Comparison of ENCODE assay signal across 9 mouse cellular contexts in genomic region chr9:41376948-41377700, GRCm38 (mm10).
DNase-seq lines count a peak whose midpoint lies in the region; ATAC-seq and TF ChIP-seq lines count a peak whose summit lies in the region.
"Had no signal": no experiment of that assay in that cellular context is flagged by ENCODE, and none has a peak within 500 bp of the region (broad histone marks: within the 10 kb centered on the region; RNA-seq: fewer than 3 reads in every experiment).

No protein-coding gene starts in this region.

- no peaks in the 10 kb centered on the region for H3K9me3 ChIP-seq in heart, embryonic 15.5 days (replicated peaks)
- H3K9me3 ChIP-seq in forebrain, embryonic 13.5 days (replicated peaks), result no peaks in the 10 kb centered on the region
- no peaks in the 10 kb centered on the region for H3K9me3 ChIP-seq in limb, embryonic 14.5 days (ENCODE audit: control insufficient read depth, low read length)

- 50% methylated on average over 8 of the region's 8 CpGs for WGBS in heart, embryonic 15.5 days
- 20% methylated on average over 8 of the region's 8 CpGs for WGBS in forebrain, embryonic 13.5 days
- WGBS in limb, embryonic 14.5 days, result 46% methylated on average over 8 of the region's 8 CpGs

- DNase-seq in heart, adult 11 months, result no peak
- DNase-seq in brain, adult 2 months (ENCODE audit: low read depth, low spot score), result peak; percentile 62
- DNase-seq in limb, embryonic 14.5 days (ENCODE audit: low spot score), result no peak
- DNase-seq in spleen, postnatal 4 days (ENCODE audit: low spot score in 2 of 2), result no peak
- no peak for DNase-seq in spleen, postnatal 10 days (ENCODE audit: low spot score in 2 of 2)
- no peak for DNase-seq in yolk sac, embryonic 10.5 days (ENCODE audit: low spot score)

- H3K36me3 ChIP-seq in heart, embryonic 15.5 days, result no peaks in the 10 kb centered on the region
- no peaks in the 10 kb centered on the region for H3K36me3 ChIP-seq in forebrain, embryonic 13.5 days (ENCODE audit: poor library complexity, severe bottlenecking)
- H3K36me3 ChIP-seq in limb, embryonic 14.5 days (ENCODE audit: control insufficient read depth, insufficient read depth, low read length), result no peaks in the 10 kb centered on the region

- peak overlapping the region; percentile 83; the same call in 1 of the 2 replicates for H3K27ac ChIP-seq in heart, embryonic 15.5 days
- H3K27ac ChIP-seq in forebrain, embryonic 13.5 days, result peak overlapping the region; percentile 98
- H3K27ac ChIP-seq in limb, embryonic 14.5 days (replicated peaks; ENCODE audit: low read depth, low read length), result peak overlapping the region; percentile 85
- H3K27ac ChIP-seq: liver, embryonic 14.5 days had no signal

- TF ChIP-seq POLR2A in limb, embryonic 14.5 days (IDR thresholded peaks at IDR 0.05; ENCODE audit: borderline replicate concordance, extremely low read depth, insufficient read depth, insufficient read length), result no peak

- peak overlapping the region; percentile 85 for H3K4me2 ChIP-seq in heart, embryonic 15.5 days
- H3K4me2 ChIP-seq in forebrain, embryonic 13.5 days, result peak overlapping the region; percentile 70
- peak overlapping the region; percentile 73 for H3K4me2 ChIP-seq in limb, embryonic 14.5 days (replicated peaks; ENCODE audit: low read depth, low read length, severe bottlenecking)

- peak overlapping the region; percentile 57 for H3K9ac ChIP-seq in heart, embryonic 15.5 days
- peak overlapping the region; percentile 80 for H3K9ac ChIP-seq in forebrain, embryonic 13.5 days
- peak overlapping the region; percentile 59 for H3K9ac ChIP-seq in limb, embryonic 14.5 days (ENCODE audit: low read depth, low read length, severe bottlenecking)
- H3K9ac ChIP-seq: liver, embryonic 14.5 days had no signal

- peaks cover 27% of the 10 kb centered on the region for H3K4me1 ChIP-seq in heart, embryonic 15.5 days (replicated peaks)
- peaks cover 59% of the 10 kb centered on the region for H3K4me1 ChIP-seq in forebrain, embryonic 13.5 days
- peaks cover 38% of the 10 kb centered on the region for H3K4me1 ChIP-seq in limb, embryonic 14.5 days (ENCODE audit: control insufficient read depth, insufficient read depth, low read length)

- no peaks in the 10 kb centered on the region for H3K27me3 ChIP-seq in heart, embryonic 15.5 days
- no peaks in the 10 kb centered on the region for H3K27me3 ChIP-seq in forebrain, embryonic 13.5 days
- no peaks in the 10 kb centered on the region for H3K27me3 ChIP-seq in limb, embryonic 14.5 days (ENCODE audit: control insufficient read depth, insufficient read depth, low read length)

- no peak for ATAC-seq in heart, embryonic 15.5 days (replicated peaks; ENCODE audit: insufficient number of reproducible peaks, insufficient read depth, low FRiP score, low read depth)
- peak; percentile 16 for ATAC-seq in forebrain, embryonic 13.5 days
- 0 out of 2 replicates have a peak, but pooled peaks have one; percentile 11 for ATAC-seq in limb, embryonic 14.5 days (ENCODE audit: low FRiP score, low read depth)

- H3K4me3 ChIP-seq in heart, embryonic 15.5 days, result peak overlapping the region; percentile 50
- peak overlapping the region; percentile 44 for H3K4me3 ChIP-seq in forebrain, embryonic 13.5 days
- peak overlapping the region; percentile 34 for H3K4me3 ChIP-seq in limb, embryonic 14.5 days (replicated peaks; ENCODE audit: low read length)
